Mouse (Mus musculus): ENCODE data around the gene Sh3bgrl2.

DNA sequence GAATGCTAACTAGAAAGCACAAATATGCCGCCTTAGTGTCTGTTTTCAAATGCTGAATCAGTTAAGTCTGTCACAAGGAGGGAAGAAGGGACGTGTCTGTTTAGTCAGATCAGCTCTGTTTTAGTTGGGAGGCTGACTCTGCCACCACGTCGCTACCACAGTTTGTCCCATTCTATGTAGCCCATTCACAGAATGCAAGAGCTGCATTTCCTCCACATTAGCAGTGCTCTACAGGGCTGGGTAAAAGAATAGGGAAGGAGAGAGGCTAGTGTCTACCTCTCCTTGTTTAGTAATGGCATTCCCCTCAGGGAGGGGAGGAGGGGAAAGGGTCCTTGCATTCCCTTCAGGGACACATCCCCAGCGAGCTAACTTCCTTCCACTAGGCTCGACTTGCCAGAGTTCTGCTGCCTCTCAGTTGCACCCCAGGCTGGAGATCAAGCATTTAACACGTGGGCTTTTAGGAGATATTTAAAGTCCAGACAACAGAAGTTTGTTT lies 68.5 kb downstream of the Sh3bgrl2 start:
- TF ChIP-seq POLR2A (IDR thresholded peaks at IDR 0.05; ENCODE audit: borderline replicate concordance, extremely low read depth, low read depth, low read length) (no peak), CTCF (IDR thresholded peaks at IDR 0.05; ENCODE audit: insufficient read depth, low read length) (no peak)

Data from lung, adult 2 months (tissue).